ENCODE assay signal across 8 mouse cellular contexts in genomic region chr11:48774443-48775298, GRCm38 (mm10). TPM values are rescaled to one million over a fixed set of nuclear protein-coding genes. Genes with fewer than 3 reads are reported as not detected.
A peak's percentile ranks its signal among the peaks of the same experiment; 100 is the strongest.
DNase-seq lines count a peak whose midpoint lies in the region; ATAC-seq and TF ChIP-seq lines count a peak whose summit lies in the region.

No protein-coding gene starts in this region.

- peaks cover 35% of the 10 kb centered on the region for H3K4me1 ChIP-seq in G1E (ENCODE audit: insufficient read depth, low read depth, low read length)

- DNase-seq in adrenal gland, postnatal 10 days = peak; percentile 69
- DNase-seq in adrenal gland, adult 8-10 months = no peak
- no peak for DNase-seq in G1E (ENCODE audit: low spot score)
- peak; percentile 54 for DNase-seq in embryo, embryonic 9.5 days (ENCODE audit: extremely low spot score)
- DNase-seq in heart, postnatal 14 days = peak; percentile 35 to 69
- DNase-seq in layer of hippocampus, postnatal 10 days (ENCODE audit: low spot score in 2 of 2) = peak; percentile 71 to 75
- DNase-seq in lung, postnatal 10 days = peak; percentile 69
- DNase-seq in right cerebral cortex, adult 2 months (ENCODE audit: low spot score in 2 of 2) = peak; percentile 78 to 79

- H3K27me3 ChIP-seq in G1E (ENCODE audit: insufficient read depth, low read length) = peaks cover 8% of the 10 kb centered on the region; the same call in 1 of the 2 replicates

- no peaks in the 10 kb centered on the region for H3K9me3 ChIP-seq in G1E (replicated peaks)

- no peak overlapping the region for H3K4me3 ChIP-seq in G1E (ENCODE audit: low read depth, low read length)

- no peak for ATAC-seq in G1E (ENCODE audit: extremely low read depth, insufficient number of reproducible peaks, low FRiP score, poor library complexity, severe bottlenecking)

- peak; percentile 35; the same call in 1 of the 2 replicates for TF ChIP-seq CTCF in G1E (IDR thresholded peaks at IDR 0.05; ENCODE audit: low read depth, low read length)

- intact Hi-C loops in heart, postnatal 14 days (cut with DNase I) = no loop called here

- H3K36me3 ChIP-seq in G1E (replicated peaks) = no peaks in the 10 kb centered on the region

RNA-seq across cellular contexts. Expression of gene Rack1, which starts 25.5 kb away (rescaled TPM):
- 100 to 1,000 TPM; 805 to 857 TPM for total RNA-seq in adrenal gland, postnatal 10 days (2021)
- total RNA-seq in adrenal gland, adult 8-10 months (2022) = 100 to 1,000 TPM; 568 to 660 (median 629) TPM
- 2,186 and 2,188 TPM in 2 replicates for total RNA-seq in G1E (2014; fragmentation: Nextera tagmentation)
- 1,964 and 2,298 TPM in 2 replicates for total RNA-seq in G1E (2017)
- 2,955 and 7,700 TPM in 2 replicates for polyA plus RNA-seq in G1E (2012)
- total RNA-seq in heart, postnatal 14 days (2021) = 100 to 1,000 TPM; 400 to 478 TPM
- total RNA-seq in layer of hippocampus, postnatal 10 days (2021) = 100 to 1,000 TPM; 336 to 363 TPM

RNA-seq across cellular contexts. Expression of gene Trim41, which starts 42.5 kb away (rescaled TPM):
- 10 to 100 TPM; 42.3 to 42.7 TPM for total RNA-seq in adrenal gland, postnatal 10 days (2021)
- total RNA-seq in adrenal gland, adult 8-10 months (2022) = 10 to 100 TPM; 35.5 to 69.9 (median 49.8) TPM
- total RNA-seq in G1E (2014; fragmentation: Nextera tagmentation) = 13.8 and 20.2 TPM in 2 replicates
- total RNA-seq in G1E (2017) = 55.5 and 56.5 TPM in 2 replicates
- polyA plus RNA-seq in G1E (2012) = 50.4 and 56.6 TPM in 2 replicates
- total RNA-seq in heart, postnatal 14 days (2021) = 10 to 100 TPM; 26.4 to 27.0 TPM
- total RNA-seq in layer of hippocampus, postnatal 10 days (2021) = 10 to 100 TPM; 44.1 to 58.1 TPM

RNA-seq across cellular contexts. Expression of gene Trim7, which starts 51.3 kb away (rescaled TPM):
- 10 to 100 TPM in 1 of 2 experiments, 1 to 10 TPM in 1; 5.3 to 12.0 TPM for total RNA-seq in adrenal gland, postnatal 10 days (2021)
- 10 to 100 TPM; 10.1 to 14.9 (median 10.9) TPM for total RNA-seq in adrenal gland, adult 8-10 months (2022)
- total RNA-seq in G1E (2014; fragmentation: Nextera tagmentation) = 1.2 and 4.0 TPM in 2 replicates
- total RNA-seq in G1E (2017) = 2.3 and 3.0 TPM in 2 replicates
- polyA plus RNA-seq in G1E (2012) = 0.59 and 0.67 TPM in 2 replicates
- 10 to 100 TPM; 23.4 to 23.9 TPM for total RNA-seq in heart, postnatal 14 days (2021)
- total RNA-seq in layer of hippocampus, postnatal 10 days (2021) = 1 to 10 TPM; 4.9 to 5.6 TPM

RNA-seq across cellular contexts. Expression of gene Gm12184, which starts 51.8 kb away (rescaled TPM):
- 1 to 10 TPM; 2.5 to 4.9 TPM for total RNA-seq in adrenal gland, postnatal 10 days (2021)
- 1 to 10 TPM; 2.9 to 3.5 (median 3.3) TPM for total RNA-seq in adrenal gland, adult 8-10 months (2022)
- 22.1 and 22.5 TPM in 2 replicates for total RNA-seq in G1E (2014; fragmentation: Nextera tagmentation)
- 15.3 and 16.3 TPM in 2 replicates for total RNA-seq in G1E (2017)
- 47.2 and 49.5 TPM in 2 replicates for polyA plus RNA-seq in G1E (2012)
- total RNA-seq in heart, postnatal 14 days (2021) = 1 to 10 TPM; 2.6 to 3.0 TPM
- total RNA-seq in layer of hippocampus, postnatal 10 days (2021) = 1 to 10 TPM in 1 of 2 experiments, under 1 TPM in 1; 0.98 to 1.4 TPM

Comparison
In these comparisons a context has a peak if more than half of its experiments do, and no peak if none do; other contexts are left out.
1. DNase-seq: peak in adrenal gland, postnatal 10 days (single experiment), embryo, embryonic 9.5 days (single experiment), heart, postnatal 14 days (2 of 2), layer of hippocampus, postnatal 10 days (2 of 2), lung, postnatal 10 days (single experiment) and right cerebral cortex, adult 2 months (2 of 2); none in adrenal gland, adult 8-10 months (single experiment) and G1E (single experiment).